Mouse (Mus musculus): ENCODE data around the gene Fmnl1. TPM values are rescaled to one million over a fixed set of nuclear protein-coding genes. Genes with fewer than 3 reads are reported as not detected.

The Fmnl1 gene
- total RNA-seq, 2 experiments from 2014 or later, result 31.0 to 58.4 TPM

- peak; percentile 18; the same call in 1 of the 2 replicates for ATAC-seq (replicated peaks; ENCODE audit: poor library complexity, severe bottlenecking)
Measured at GRCm38 (mm10) chr11:103247504-103248177, 76.7 kb downstream of the Fmnl1 start.

Other genes with a start within 250 kb of the Fmnl1 start
- gene Kif18b, start 246.0 kb upstream of the Fmnl1 start, total RNA-seq (2014; fragmentation: Nextera tagmentation), result 4.9 and 11.6 TPM in 2 replicates
- 19.9 and 22.6 TPM in 2 replicates for gene Kif18b, start 246.0 kb upstream of the Fmnl1 start, total RNA-seq (2017)
- gene C1ql1, start 224.4 kb upstream of the Fmnl1 start, total RNA-seq (2014; fragmentation: Nextera tagmentation), result not detected in 2 replicates
- gene C1ql1, start 224.4 kb upstream of the Fmnl1 start, total RNA-seq (2017), result not detected in 2 replicates
- gene Nmt1, start 142.9 kb upstream of the Fmnl1 start, total RNA-seq (2014; fragmentation: Nextera tagmentation), result 39.2 and 44.9 TPM in 2 replicates
- gene Nmt1, start 142.9 kb upstream of the Fmnl1 start, total RNA-seq (2017), result 54.1 and 58.9 TPM in 2 replicates
- 30.5 and 40.9 TPM in 2 replicates for gene Dcakd, start 142.8 kb upstream of the Fmnl1 start, total RNA-seq (2014; fragmentation: Nextera tagmentation)
- gene Dcakd, start 142.8 kb upstream of the Fmnl1 start, total RNA-seq (2017), result 14.3 and 17.0 TPM in 2 replicates
- gene Plcd3, start 69.4 kb upstream of the Fmnl1 start, total RNA-seq (2014; fragmentation: Nextera tagmentation), result 0.41 TPM in 1 of 2 replicates, not detected in the other
- gene Plcd3, start 69.4 kb upstream of the Fmnl1 start, total RNA-seq (2017), result 3.2 TPM in 1 of 2 replicates, not detected in the other
- 4.8 and 9.6 TPM in 2 replicates for gene Acbd4, start 69.4 kb upstream of the Fmnl1 start, total RNA-seq (2014; fragmentation: Nextera tagmentation)
- 5.8 and 10.7 TPM in 2 replicates for gene Acbd4, start 69.4 kb upstream of the Fmnl1 start, total RNA-seq (2017)
- 9.7 and 13.5 TPM in 2 replicates for gene Hexim1, start 54.9 kb upstream of the Fmnl1 start, total RNA-seq (2014; fragmentation: Nextera tagmentation)
- 28.7 and 31.0 TPM in 2 replicates for gene Hexim1, start 54.9 kb upstream of the Fmnl1 start, total RNA-seq (2017)
- gene Hexim2, start 38.7 kb upstream of the Fmnl1 start, total RNA-seq (2014; fragmentation: Nextera tagmentation), result 2.6 and 6.4 TPM in 2 replicates
- gene Hexim2, start 38.7 kb upstream of the Fmnl1 start, total RNA-seq (2017), result 1.3 and 3.4 TPM in 2 replicates
- not detected in 2 replicates for gene 1700023F06Rik, start 37.5 kb downstream of the Fmnl1 start, total RNA-seq (2014; fragmentation: Nextera tagmentation)
- not detected in 2 replicates for gene 1700023F06Rik, start 37.5 kb downstream of the Fmnl1 start, total RNA-seq (2017)
- gene Spata32, start 47.3 kb downstream of the Fmnl1 start, total RNA-seq (2014; fragmentation: Nextera tagmentation), result 1.4 TPM in 1 of 2 replicates, not detected in the other
- not detected in 2 replicates for gene Spata32, start 47.3 kb downstream of the Fmnl1 start, total RNA-seq (2017)
- gene Map3k14, start 96.4 kb downstream of the Fmnl1 start, total RNA-seq (2014; fragmentation: Nextera tagmentation), result 10.9 and 16.7 TPM in 2 replicates
- 5.2 and 9.6 TPM in 2 replicates for gene Map3k14, start 96.4 kb downstream of the Fmnl1 start, total RNA-seq (2017)
- 21.3 and 29.3 TPM in 2 replicates for gene Arhgap27, start 192.6 kb downstream of the Fmnl1 start, total RNA-seq (2014; fragmentation: Nextera tagmentation)
- 11.0 and 19.0 TPM in 2 replicates for gene Arhgap27, start 192.6 kb downstream of the Fmnl1 start, total RNA-seq (2017)
- gene Plekhm1, start 241.6 kb downstream of the Fmnl1 start, total RNA-seq (2014; fragmentation: Nextera tagmentation), result 8.6 and 13.2 TPM in 2 replicates
- 3.9 and 4.8 TPM in 2 replicates for gene Plekhm1, start 241.6 kb downstream of the Fmnl1 start, total RNA-seq (2017)

Measured in granulocyte monocyte progenitor cell, adult 5-6 weeks (primary cell).